Mouse (Mus musculus): ENCODE data around the gene Ihh. TPM values are rescaled to one million over a fixed set of nuclear protein-coding genes. Genes with fewer than 3 reads are reported as not detected.

The Ihh gene
- total and polyA plus RNA-seq, 2 experiments from 2014 or later: 0.19 to 0.29 TPM

GRCm38 (mm10) chr1:74926721-74927120 is 24.8 kb downstream of the Ihh start:
- WGBS: 38% methylated on average over 6 of the region's 6 CpGs
- Histone ChIP-seq H3K27ac (ENCODE audit: low read depth, low read length) (no peak overlapping the region), H3K27me3 (ENCODE audit: insufficient read depth, low read length) (no peaks in the 10 kb centered on the region), H3K4me2 (ENCODE audit: low read depth) (no peak overlapping the region), H3K4me3 (ENCODE audit: low read depth, low read length) (no peak overlapping the region), H3K9ac (no peak overlapping the region), H3K4me1 (ENCODE audit: insufficient read depth) (no peaks in the 10 kb centered on the region), H3K9me3 (ENCODE audit: low read length) (no peaks in the 10 kb centered on the region), H3K36me3 (ENCODE audit: insufficient read depth) (no peaks in the 10 kb centered on the region)
- no peak for DNase-seq
- peak; percentile 84 for TF ChIP-seq CTCF (IDR thresholded peaks at IDR 0.05; ENCODE audit: low read depth)
- ATAC-seq: no peak

- no peak overlapping the region for H3K9ac ChIP-seq
- H3K27ac ChIP-seq (ENCODE audit: low read depth, low read length): no peak overlapping the region
- no peak for ATAC-seq
- H3K9me3 ChIP-seq (ENCODE audit: low read length): no peaks in the 10 kb centered on the region
- H3K4me3 ChIP-seq (ENCODE audit: low read depth, low read length): no peak overlapping the region
- no peak for TF ChIP-seq CTCF (IDR thresholded peaks at IDR 0.05; ENCODE audit: low read depth)
- H3K27me3 ChIP-seq (ENCODE audit: insufficient read depth, low read length): no peaks in the 10 kb centered on the region
- H3K4me2 ChIP-seq (ENCODE audit: low read depth): no peak overlapping the region
- 61% methylated on average over 4 of the region's 4 CpGs for WGBS
- no peaks in the 10 kb centered on the region for H3K4me1 ChIP-seq (ENCODE audit: insufficient read depth)
- DNase-seq: no peak
- no peaks in the 10 kb centered on the region for H3K36me3 ChIP-seq (ENCODE audit: insufficient read depth)
These were observed 27.0 kb downstream of the Ihh start for GRCm38 (mm10) chr1:74924464-74924863.

- no peak for ATAC-seq
- H3K27ac ChIP-seq (ENCODE audit: low read depth, low read length): no peak overlapping the region
- H3K9ac ChIP-seq: no peak overlapping the region
- H3K4me3 ChIP-seq (ENCODE audit: low read depth, low read length): no peak overlapping the region
- peak; percentile 47 for DNase-seq
- H3K4me1 ChIP-seq (ENCODE audit: insufficient read depth): no peaks in the 10 kb centered on the region
- peak; percentile 38 for TF ChIP-seq CTCF (IDR thresholded peaks at IDR 0.05; ENCODE audit: low read depth)
- no peaks in the 10 kb centered on the region for H3K9me3 ChIP-seq (ENCODE audit: low read length)
- no peaks in the 10 kb centered on the region for H3K36me3 ChIP-seq (ENCODE audit: insufficient read depth)
- no peaks in the 10 kb centered on the region; the same call in 1 of the 2 replicates for H3K27me3 ChIP-seq (ENCODE audit: insufficient read depth, low read length)
- H3K4me2 ChIP-seq (ENCODE audit: low read depth): no peak overlapping the region
- 23% methylated on average over 13 of the region's 13 CpGs for WGBS
These were observed 35.8 kb downstream of the Ihh start for GRCm38 (mm10) chr1:74915706-74916105.

GRCm38 (mm10) chr1:74902191-74902590 is 49.3 kb downstream of the Ihh start:
- Histone ChIP-seq H3K9ac (no peak overlapping the region), H3K27me3 (ENCODE audit: insufficient read depth, low read length) (peaks cover 54% of the 10 kb centered on the region), H3K36me3 (ENCODE audit: insufficient read depth) (no peaks in the 10 kb centered on the region), H3K4me2 (ENCODE audit: low read depth) (no peak overlapping the region), H3K4me3 (ENCODE audit: low read depth, low read length) (no peak overlapping the region), H3K27ac (ENCODE audit: low read depth, low read length) (no peak overlapping the region), H3K9me3 (ENCODE audit: low read length) (no peaks in the 10 kb centered on the region), H3K4me1 (ENCODE audit: insufficient read depth) (no peaks in the 10 kb centered on the region)
- no peak for ATAC-seq
- no peak for TF ChIP-seq CTCF (IDR thresholded peaks at IDR 0.05; ENCODE audit: low read depth)
- 21% methylated on average over 6 of the region's 6 CpGs for WGBS
- no peak for DNase-seq

GRCm38 (mm10) chr1:74901686-74902085 is 49.8 kb downstream of the Ihh start:
- Histone ChIP-seq H3K4me1 (ENCODE audit: insufficient read depth) (no peaks in the 10 kb centered on the region), H3K4me3 (ENCODE audit: low read depth, low read length) (no peak overlapping the region), H3K36me3 (ENCODE audit: insufficient read depth) (no peaks in the 10 kb centered on the region), H3K27me3 (ENCODE audit: insufficient read depth, low read length) (peaks cover 54% of the 10 kb centered on the region), H3K9ac (no peak overlapping the region), H3K27ac (ENCODE audit: low read depth, low read length) (no peak overlapping the region), H3K9me3 (ENCODE audit: low read length) (no peaks in the 10 kb centered on the region), H3K4me2 (ENCODE audit: low read depth) (no peak overlapping the region)
- peak; percentile 57 for TF ChIP-seq CTCF (IDR thresholded peaks at IDR 0.05; ENCODE audit: low read depth)
- WGBS: 5% methylated on average over 3 of the region's 3 CpGs
- no peak for ATAC-seq
- DNase-seq: peak; percentile 75

- TF ChIP-seq CTCF (IDR thresholded peaks at IDR 0.05; ENCODE audit: low read depth): no peak
- 1% methylated on average over 57 of the region's 66 CpGs for WGBS
- Histone ChIP-seq H3K4me3 (ENCODE audit: low read depth, low read length) (peak overlapping the region; percentile 25), H3K9ac (no peak overlapping the region), H3K4me2 (ENCODE audit: low read depth) (peak overlapping the region; percentile 49), H3K36me3 (ENCODE audit: insufficient read depth) (no peaks in the 10 kb centered on the region), H3K27ac (ENCODE audit: low read depth, low read length) (no peak overlapping the region), H3K9me3 (ENCODE audit: low read length) (no peaks in the 10 kb centered on the region), H3K27me3 (ENCODE audit: insufficient read depth, low read length) (peaks cover 58% of the 10 kb centered on the region), H3K4me1 (ENCODE audit: insufficient read depth) (no peaks in the 10 kb centered on the region)
- ATAC-seq (0 out of 2 replicates have a peak, but pooled peaks have one; percentile 21), DNase-seq (no peak)
These were observed 50.9 kb downstream of the Ihh start for GRCm38 (mm10) chr1:74900341-74901285.

All from forebrain, postnatal 0 days (tissue).